Mouse (Mus musculus): Measurements from ENCODE around the gene Pskh1. TPM values are rescaled to one million over a fixed set of nuclear protein-coding genes. Genes with fewer than 3 reads are reported as not detected.

Pskh1 gene
- total RNA-seq, 2 experiments from 2014 or later: 15.1 to 17.2 TPM

- DNase-seq: no peak
- intact Hi-C loops (cut with DNase I): no loop called here
Observed at GRCm38 (mm10) chr8:105942542-105942941, 42.3 kb downstream of the Pskh1 start.

- DNase-seq: peak in 1 of 2 experiments; percentile 5
- intact Hi-C loops (cut with DNase I): no loop called here
Observed at GRCm38 (mm10) chr8:105943321-105943739, 43.1 kb downstream of the Pskh1 start, which contains the start of gene Lcat. Gene Lcat (minus strand): TSS chr8:105943382.

- intact Hi-C loops (cut with DNase I): no loop called here
- peak in 1 of 2 experiments; percentile 47 for DNase-seq
Observed at GRCm38 (mm10) chr8:105949350-105949749, 49.1 kb downstream of the Pskh1 start.

GRCm38 (mm10) chr8:105951057-105951659 is 50.9 kb downstream of the Pskh1 start:
- DNase-seq: peak; percentile 30 to 55
- intact Hi-C loops (cut with DNase I): no loop called here

- intact Hi-C loops (cut with DNase I): loop anchor here (2.0 kb wide), 1 partner anchor 16 kb away; no protein-coding TSS in a partner anchor
- DNase-seq: no peak
Observed at GRCm38 (mm10) chr8:105956556-105956955, 56.3 kb downstream of the Pskh1 start.

GRCm38 (mm10) chr8:105957813-105958212 is 57.6 kb downstream of the Pskh1 start:
- DNase-seq: peak; percentile 43 to 49
- intact Hi-C loops (cut with DNase I): loop anchor here (2.0 kb wide), 1 partner anchor 17 kb away; no protein-coding TSS in a partner anchor

GRCm38 (mm10) chr8:105959350-105959749 is 59.1 kb downstream of the Pskh1 start:
- intact Hi-C loops (cut with DNase I): no loop called here
- DNase-seq: peak; percentile 30 to 47

- intact Hi-C loops (cut with DNase I): no loop called here
- no peak for DNase-seq
Observed at GRCm38 (mm10) chr8:105961101-105961500, 60.9 kb downstream of the Pskh1 start.

GRCm38 (mm10) chr8:105961536-105961935 is 61.3 kb downstream of the Pskh1 start:
- intact Hi-C loops (cut with DNase I): no loop called here
- no peak for DNase-seq

GRCm38 (mm10) chr8:105964506-105965265 is 64.4 kb downstream of the Pskh1 start:
- intact Hi-C loops (cut with DNase I): no loop called here
- peak; percentile 24 to 38 for DNase-seq

- intact Hi-C loops (cut with DNase I): no loop called here
- DNase-seq: peak in 1 of 2 experiments; percentile 64
Observed at GRCm38 (mm10) chr8:105965266-105965904, 65.1 kb downstream of the Pskh1 start.

- DNase-seq: peak; percentile 84 to 87
- intact Hi-C loops (cut with DNase I): loop anchor here (2.0 kb wide), 1 partner anchor 65 kb away; the partner anchor contains the start of gene Pskh1
Observed at GRCm38 (mm10) chr8:105965905-105966341, 65.7 kb downstream of the Pskh1 start, which contains the start of gene Slc12a4. Gene Slc12a4 (minus strand): TSS chr8:105966097.

GRCm38 (mm10) chr8:105966692-105967311 is 66.6 kb downstream of the Pskh1 start:
- DNase-seq: peak; percentile 20 to 43
- intact Hi-C loops (cut with DNase I): loop anchor here (2.0 kb wide), 1 partner anchor 66 kb away; the partner anchor contains the start of gene Pskh1

GRCm38 (mm10) chr8:105969367-105969766 is 69.1 kb downstream of the Pskh1 start:
- intact Hi-C loops (cut with DNase I): no loop called here
- DNase-seq: no peak

GRCm38 (mm10) chr8:105971019-105971720 is 70.9 kb downstream of the Pskh1 start:
- no peak for DNase-seq
- intact Hi-C loops (cut with DNase I): no loop called here

GRCm38 (mm10) chr8:105975363-105975762 is 75.1 kb downstream of the Pskh1 start:
- no peak for DNase-seq
- intact Hi-C loops (cut with DNase I): no loop called here

- DNase-seq: no peak
Observed at GRCm38 (mm10) chr8:105979325-105979724, 79.1 kb downstream of the Pskh1 start, which contains the start of gene Dpep3. Gene Dpep3 (minus strand): TSS chr8:105979429.

GRCm38 (mm10) chr8:105981146-105981545 is 80.9 kb downstream of the Pskh1 start:
- no peak for DNase-seq

More at GRCm38 (mm10) chr8:105979325-105979724, 79.1 kb downstream of the Pskh1 start, which contains the start of gene Dpep3:
- intact Hi-C loops (cut with DNase I): no loop called here

More at GRCm38 (mm10) chr8:105981146-105981545, 80.9 kb downstream of the Pskh1 start:
- intact Hi-C loops (cut with DNase I): no loop called here
